Mouse (Mus musculus): Measurements from ENCODE around the gene Gpx4.
"Not testable (repeated sequence)": the region's sequence is repeated elsewhere in the genome, so short reads cannot be mapped to it uniquely, and the experiment has no call there.

The Gpx4 gene

GRCm38 (mm10) chr10:80024229-80025043 lies 22.5 kb upstream of the Gpx4 start:
- no peak for DNase-seq

- no peak for DNase-seq
These were observed 22.0 kb upstream of the Gpx4 start for GRCm38 (mm10) chr10:80025044-80025347.

GRCm38 (mm10) chr10:80025463-80025862 lies 21.5 kb upstream of the Gpx4 start:
- no peak for DNase-seq

DNA sequence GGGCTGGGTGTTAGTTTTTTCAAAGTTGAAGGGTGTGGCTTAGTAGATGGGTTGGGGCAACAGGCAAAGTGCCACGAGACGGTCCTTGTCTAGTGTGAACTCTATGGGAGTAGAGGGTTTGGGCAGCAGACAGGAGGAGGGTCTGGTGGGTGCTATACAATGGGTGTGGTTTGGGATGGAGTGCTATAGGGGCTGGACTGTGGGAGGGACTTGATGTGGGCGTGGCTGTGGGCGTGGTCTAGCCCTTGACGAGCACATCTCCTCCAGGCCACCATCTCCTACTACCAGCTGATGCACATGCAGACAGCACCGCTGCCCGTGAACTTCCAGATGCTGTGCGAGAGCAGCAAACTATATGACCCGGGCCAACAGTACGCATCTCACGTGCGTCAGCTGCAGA lies 21.1 kb upstream of the Gpx4 start:
- DNase-seq = no peak

GRCm38 (mm10) chr10:80027681-80028520 lies 19.1 kb upstream of the Gpx4 start:
- DNase-seq = no peak

DNA sequence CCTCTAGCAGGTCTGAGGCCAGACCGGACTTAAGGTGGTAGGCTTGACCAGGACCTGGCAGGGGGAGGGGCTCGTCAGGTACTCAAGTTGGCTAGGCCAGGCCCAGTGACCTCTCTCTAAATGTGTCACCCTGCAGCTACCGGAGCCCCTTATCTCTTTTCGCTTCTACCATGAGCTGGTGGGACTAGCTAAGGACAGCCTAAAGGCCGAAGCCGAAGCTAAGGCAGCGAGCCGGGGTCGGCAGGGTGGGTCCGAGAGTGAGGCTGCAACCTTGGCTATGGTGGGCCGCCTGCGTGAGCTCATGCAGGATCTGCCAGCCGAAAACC lies 18.5 kb upstream of the Gpx4 start:
- DNase-seq = no peak

GRCm38 (mm10) chr10:80030191-80030590 lies 16.8 kb upstream of the Gpx4 start:
- DNase-seq = no peak

GRCm38 (mm10) chr10:80030736-80031135 lies 16.2 kb upstream of the Gpx4 start:
- no peak for DNase-seq

GRCm38 (mm10) chr10:80032799-80033480 lies 14.0 kb upstream of the Gpx4 start:
- DNase-seq = peak; percentile 56

- peak; percentile 53 for DNase-seq
These were observed 13.2 kb upstream of the Gpx4 start for GRCm38 (mm10) chr10:80033511-80034391.

- DNase-seq = no peak
These were observed 11.8 kb upstream of the Gpx4 start for GRCm38 (mm10) chr10:80035148-80035547.

GRCm38 (mm10) chr10:80035686-80036085 lies 11.3 kb upstream of the Gpx4 start:
- DNase-seq = no peak

- DNase-seq = peak; percentile 50
These were observed 10.1 kb upstream of the Gpx4 start for GRCm38 (mm10) chr10:80036832-80037231.

DNA sequence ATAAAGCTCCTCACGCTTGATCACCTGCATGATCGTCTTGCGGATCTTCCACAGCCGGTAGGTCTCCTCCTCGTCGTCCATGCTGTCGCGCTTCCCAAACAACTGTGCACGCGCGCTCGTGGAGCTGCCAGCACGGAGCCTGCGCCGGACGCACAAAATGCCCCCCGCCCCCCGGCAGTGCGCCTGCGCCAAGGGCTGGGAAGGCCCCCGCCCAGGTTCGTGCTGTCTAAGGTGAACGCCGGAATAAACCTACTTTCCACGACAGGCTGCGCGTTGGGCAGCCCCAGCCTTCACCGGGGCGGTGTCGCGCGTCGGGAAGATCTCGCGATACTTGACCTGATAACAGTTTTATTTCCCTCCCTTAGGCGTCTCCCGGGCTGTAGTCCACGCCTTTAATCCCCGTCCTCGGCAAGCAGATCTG lies 7.4 kb upstream of the Gpx4 start, which contains the start of gene Polr2e:
TSS of gene Polr2e (minus strand) at position 237 of the 421 bp plus-strand sequence.
- peak; percentile 98 for DNase-seq

- DNase-seq = not testable (repeated sequence)
These were observed 5.4 kb upstream of the Gpx4 start for GRCm38 (mm10) chr10:80041409-80042060.

DNA sequence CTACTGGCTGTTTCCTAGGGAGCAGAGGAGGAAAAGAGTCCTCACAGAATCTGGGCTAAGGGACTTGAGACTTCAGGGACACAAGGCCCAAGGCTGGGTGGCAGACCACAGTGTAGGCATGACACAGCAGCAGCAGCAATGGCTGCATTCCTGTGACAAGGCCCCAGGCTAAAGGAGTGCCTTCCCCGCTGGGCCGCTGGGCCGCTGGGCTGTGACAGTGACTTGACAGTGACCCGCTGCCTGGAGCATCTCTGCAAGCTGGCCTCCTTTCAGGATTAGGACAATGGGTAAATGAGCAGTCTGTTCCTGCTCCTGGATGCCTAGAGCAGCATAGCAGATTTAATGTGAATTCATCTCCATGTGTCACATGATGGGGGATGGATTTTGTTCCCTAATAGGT lies 2.9 kb upstream of the Gpx4 start:
- no peak for DNase-seq

DNA sequence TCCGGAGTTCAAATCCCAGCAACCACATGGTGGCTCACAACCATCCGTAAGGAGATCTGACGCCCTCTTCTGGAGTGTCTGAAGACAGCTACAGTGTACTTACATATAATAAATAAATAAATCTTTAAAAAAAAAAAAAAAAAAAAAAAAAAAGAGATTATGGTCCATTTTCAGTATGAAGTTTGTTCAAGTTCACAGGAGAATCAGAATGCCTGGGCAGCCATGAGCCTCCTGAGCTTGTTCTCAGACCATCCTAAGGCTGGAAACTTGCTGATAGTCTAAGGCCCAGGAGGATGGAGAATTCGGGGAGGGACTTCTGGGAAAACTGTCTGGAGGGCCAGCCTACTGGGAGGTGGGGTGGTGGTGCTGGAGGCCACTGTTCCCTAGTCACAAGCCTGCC lies 1.6 kb upstream of the Gpx4 start:
- DNase-seq = not testable (repeated sequence)

DNA sequence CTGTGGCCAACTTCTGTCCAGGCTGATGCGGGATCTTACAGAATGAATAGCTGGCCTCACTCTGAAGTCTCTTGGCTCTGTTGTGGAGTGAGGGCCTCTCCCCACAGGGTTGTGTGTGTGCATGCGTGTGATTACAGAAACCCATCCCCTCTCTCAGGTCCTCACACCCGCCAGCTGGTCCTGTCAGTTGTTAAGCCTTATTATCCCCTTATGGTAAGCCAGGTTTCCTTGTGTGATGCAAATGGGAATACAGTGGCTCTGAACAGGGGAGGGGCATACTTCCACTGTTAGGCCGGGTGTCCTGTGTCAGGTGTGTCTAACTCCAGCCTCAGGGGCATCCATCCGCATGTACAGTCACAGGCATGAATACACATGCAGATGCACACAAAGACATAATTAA lies 1.2 kb upstream of the Gpx4 start:
- DNase-seq = no peak

DNA sequence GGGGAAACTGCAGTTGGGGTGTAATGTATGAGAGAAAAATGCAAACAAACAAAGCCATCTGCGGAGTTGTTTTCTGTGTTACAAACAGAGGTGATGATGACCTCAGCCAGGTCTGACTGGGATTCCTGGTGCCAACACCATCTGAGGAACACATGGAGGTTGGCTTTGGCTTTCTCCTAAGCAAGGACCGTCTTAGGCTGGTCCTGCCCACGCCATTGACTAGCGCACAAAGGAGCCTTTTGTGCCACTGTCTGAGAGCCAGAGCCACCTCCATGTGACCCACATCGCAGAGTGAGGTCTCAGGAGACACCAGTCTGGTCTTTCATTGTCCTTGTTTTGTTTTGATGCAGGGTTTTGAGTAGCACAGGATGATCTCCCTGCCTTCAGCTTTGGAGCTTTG lies 1.4 kb downstream of the Gpx4 start:
- no peak for DNase-seq

DNA sequence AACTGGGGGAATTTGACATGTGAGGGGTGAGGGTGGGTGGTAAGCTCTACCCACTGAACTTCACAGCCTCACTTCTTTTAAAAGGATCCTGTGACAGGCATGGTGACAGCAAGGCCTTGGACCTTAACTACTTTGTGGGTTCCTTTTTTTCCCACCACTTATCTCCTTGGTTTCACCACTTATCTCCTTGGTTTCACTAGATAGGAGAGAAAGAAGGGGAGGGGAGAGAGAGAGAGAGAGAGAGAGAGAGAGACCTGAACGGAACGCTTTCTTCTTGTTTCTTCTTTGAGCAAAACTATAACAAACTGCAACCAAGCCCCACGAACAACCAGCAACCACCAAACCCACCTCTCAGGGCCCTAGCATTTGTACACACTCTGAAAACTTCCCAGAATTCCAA lies 1.9 kb downstream of the Gpx4 start:
- DNase-seq = no peak

GRCm38 (mm10) chr10:80050244-80050643 lies 3.3 kb downstream of the Gpx4 start:
- no peak for DNase-seq
